In genomic region chr8:70862824-70863641, GRCm38 (mm10) we compare ENCODE assay signal across 8 mouse cellular contexts. TPM values are rescaled to one million over a fixed set of nuclear protein-coding genes. Genes with fewer than 3 reads are reported as not detected.
DNase-seq lines count a peak whose midpoint lies in the region; ATAC-seq lines count a peak whose summit lies in the region.

Gene Kcnn1 (minus strand): TSS chr8:70863258.

- H3K36me3 ChIP-seq in hindbrain, embryonic 11.5 days (ENCODE audit: control insufficient read depth, insufficient read depth, low read length) = no peaks in the 10 kb centered on the region
- no peaks in the 10 kb centered on the region; the same call in 1 of the 2 replicates for H3K36me3 ChIP-seq in liver, embryonic 11.5 days (ENCODE audit: control insufficient read depth, insufficient read depth, low read length)
- peaks cover 2% of the 10 kb centered on the region; the same call in 1 of the 2 replicates for H3K36me3 ChIP-seq in stomach, embryonic 16.5 days (ENCODE audit: control insufficient read depth, insufficient read depth, low read length)

- under 1% methylated on average over 53 of the region's 55 CpGs for WGBS in hindbrain, embryonic 11.5 days
- 2% methylated on average over 55 of the region's 55 CpGs for WGBS in liver, embryonic 11.5 days
- WGBS in stomach, embryonic 16.5 days = 2% methylated on average over 55 of the region's 55 CpGs

- H3K9me3 ChIP-seq in hindbrain, embryonic 11.5 days (ENCODE audit: control insufficient read depth, low read length) = no peaks in the 10 kb centered on the region
- no peaks in the 10 kb centered on the region for H3K9me3 ChIP-seq in liver, embryonic 11.5 days (ENCODE audit: control insufficient read depth, low read length)
- no peaks in the 10 kb centered on the region for H3K9me3 ChIP-seq in stomach, embryonic 16.5 days (replicated peaks; ENCODE audit: control insufficient read depth, low read length)

- H3K4me3 ChIP-seq in hindbrain, embryonic 11.5 days (ENCODE audit: low read depth, low read length) = peak within 1 kb of the TSS; percentile 60
- peak within 1 kb of the TSS; percentile 50 for H3K4me3 ChIP-seq in liver, embryonic 11.5 days (ENCODE audit: low read depth, low read length)
- peak within 1 kb of the TSS; percentile 70 for H3K4me3 ChIP-seq in stomach, embryonic 16.5 days (replicated peaks; ENCODE audit: low read length)

- H3K4me2 ChIP-seq in hindbrain, embryonic 11.5 days (replicated peaks; ENCODE audit: low read depth, low read length) = peak within 1 kb of the TSS; percentile 95
- peak within 1 kb of the TSS; percentile 84 for H3K4me2 ChIP-seq in liver, embryonic 11.5 days
- peak within 1 kb of the TSS; percentile 79 for H3K4me2 ChIP-seq in stomach, embryonic 16.5 days (ENCODE audit: low read depth, low read length)

- H3K4me1 ChIP-seq in hindbrain, embryonic 11.5 days (replicated peaks; ENCODE audit: control insufficient read depth, insufficient read depth, low read length) = peaks cover 24% of the 10 kb centered on the region
- H3K4me1 ChIP-seq in liver, embryonic 11.5 days (replicated peaks; ENCODE audit: control insufficient read depth, insufficient read depth, low read length) = peaks cover 34% of the 10 kb centered on the region
- H3K4me1 ChIP-seq in stomach, embryonic 16.5 days (ENCODE audit: control insufficient read depth, insufficient read depth, low read length) = peaks cover 28% of the 10 kb centered on the region

- H3K9ac ChIP-seq in hindbrain, embryonic 11.5 days (ENCODE audit: low read depth, low read length) = peak within 1 kb of the TSS; percentile 74
- no peak within 1 kb of the TSS for H3K9ac ChIP-seq in liver, embryonic 11.5 days (ENCODE audit: low read depth, low read length)
- peak within 1 kb of the TSS; percentile 79 for H3K9ac ChIP-seq in stomach, embryonic 16.5 days (ENCODE audit: low read length)

- peak within 1 kb of the TSS; percentile 99 for H3K27ac ChIP-seq in hindbrain, embryonic 11.5 days (ENCODE audit: low read depth, low read length)
- H3K27ac ChIP-seq in liver, embryonic 11.5 days (ENCODE audit: low read depth, low read length) = no peak within 1 kb of the TSS
- H3K27ac ChIP-seq in stomach, embryonic 16.5 days (ENCODE audit: low read length) = no peak within 1 kb of the TSS

- DNase-seq in cerebellum, adult 9-11 months = peak; percentile 50
- no peak for DNase-seq in cerebellum, postnatal 36 days
- DNase-seq in thymus, postnatal 4 days = peak; percentile 64
- DNase-seq in thymus, postnatal 10 days (ENCODE audit: low spot score in 2 of 2) = no peak
- DNase-seq in hindbrain, embryonic 11.5 days (ENCODE audit: low spot score) = peak; percentile 73
- no peak for DNase-seq in liver, embryonic 11.5 days (ENCODE audit: low spot score)

- H3K27me3 ChIP-seq in hindbrain, embryonic 11.5 days (ENCODE audit: control insufficient read depth, insufficient read depth, low read length) = 0 out of 2 replicates have a peak, but pooled peaks cover 8% of the 10 kb centered on the region
- peaks cover 45% of the 10 kb centered on the region for H3K27me3 ChIP-seq in liver, embryonic 11.5 days (replicated peaks; ENCODE audit: control insufficient read depth, insufficient read depth, low read length)
- H3K27me3 ChIP-seq in stomach, embryonic 16.5 days (ENCODE audit: control insufficient read depth, insufficient read depth, low read length) = peaks cover 16% of the 10 kb centered on the region

- ATAC-seq in hindbrain, embryonic 11.5 days (ENCODE audit: low FRiP score) = 0 out of 2 replicates have a peak, but pooled peaks have one; percentile 8
- ATAC-seq in liver, embryonic 11.5 days (replicated peaks; ENCODE audit: low FRiP score) = no peak
- ATAC-seq in stomach, embryonic 16.5 days (ENCODE audit: insufficient read depth, low FRiP score) = no peak
- no peak for ATAC-seq in frontal cortex, adult (ENCODE audit: low TSS enrichment)

RNA-seq across cellular contexts. Expression of gene Kcnn1, which starts in this region (rescaled TPM):
- 10.7 and 12.2 TPM in 2 replicates for polyA plus RNA-seq in hindbrain, embryonic 11.5 days (2014; fragmentation: Nextera tagmentation; extraction: Ambion mirVana)
- 0.47 and 0.73 TPM in 2 replicates for polyA plus RNA-seq in liver, embryonic 11.5 days (2014; fragmentation: Nextera tagmentation; extraction: Ambion mirVana)
- 1.4 TPM in 2 replicates for polyA plus RNA-seq in stomach, embryonic 16.5 days (2015; fragmentation: Nextera tagmentation; extraction: Ambion mirVana)

Comparison
In these comparisons a context has a peak if more than half of its experiments do, and no peak if none do; other contexts are left out.
1. DNase-seq: peak in cerebellum, adult 9-11 months (single experiment), thymus, postnatal 4 days (single experiment) and hindbrain, embryonic 11.5 days (single experiment); none in cerebellum, postnatal 36 days (0 of 2), thymus, postnatal 10 days (0 of 2) and liver, embryonic 11.5 days (single experiment).
2. Peak in every context shown above with its lines, with median percentiles within 50 percentile points of each other: H3K4me2 ChIP-seq and H3K4me3 ChIP-seq.